Comparison of ENCODE assay signal across 29 mouse cellular contexts in the genomic region with DNA sequence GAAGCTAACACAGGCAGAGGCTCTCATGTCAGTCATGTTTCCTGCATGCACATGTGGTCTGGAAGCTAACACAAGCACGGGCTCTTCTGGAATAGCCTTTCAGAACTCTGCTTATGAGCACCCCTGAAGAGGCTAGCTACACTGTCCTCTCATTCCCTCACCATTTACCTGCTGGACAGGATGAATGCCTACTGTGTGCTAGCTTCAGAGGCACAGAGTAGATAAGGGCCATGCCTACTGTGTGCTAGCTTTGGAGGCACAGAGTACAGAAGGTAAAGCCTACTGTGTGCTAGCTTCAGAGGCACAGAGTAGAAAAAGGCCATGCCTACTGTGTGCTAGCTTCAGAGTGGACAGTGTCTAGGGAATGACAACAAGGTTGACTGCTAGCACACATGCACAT. TPM values are rescaled to one million over a fixed set of nuclear protein-coding genes. Genes with fewer than 3 reads are reported as not detected.
"Had no signal": no experiment of that assay in that cellular context is flagged by ENCODE, and none has a peak within 500 bp of the region (broad histone marks: within the 10 kb centered on the region; RNA-seq: fewer than 3 reads in every experiment).

No protein-coding gene starts in this region.

- ATAC-seq: hindbrain, embryonic 16.5 days; inflammation-experienced regulatory T-cells, adult 6 months; intestine, embryonic 15.5 days; liver, embryonic 12.5 days had no signal

- H3K9ac ChIP-seq: heart, embryonic 13.5 days; heart, embryonic 15.5 days; hindbrain, embryonic 12.5 days; hindbrain, embryonic 14.5 days; intestine, embryonic 15.5 days; limb, embryonic 13.5 days; limb, embryonic 15.5 days; liver, embryonic 12.5 days; liver, embryonic 14.5 days had no signal

- H3K36me3 ChIP-seq: heart, embryonic 13.5 days; heart, embryonic 15.5 days; hindbrain, embryonic 10.5 days; hindbrain, embryonic 12.5 days; intestine, embryonic 15.5 days; limb, embryonic 13.5 days; limb, embryonic 15.5 days; liver, embryonic 12.5 days had no signal

- DNase-seq: gastrocnemius, adult 2 months; gastrocnemius, postnatal 10 days; gastrocnemius, postnatal 25 days; heart, adult 18-20 months; heart, postnatal 14 days; heart, postnatal 4 days; layer of hippocampus, adult 9-11 months; layer of hippocampus, postnatal 36 days; left cerebral cortex, postnatal 4 days had no signal

- H3K27ac ChIP-seq: gastrocnemius, adult 2 months; heart, embryonic 13.5 days; heart, embryonic 15.5 days; hindbrain, embryonic 10.5 days; hindbrain, embryonic 12.5 days; hindbrain, embryonic 14.5 days; intestine, embryonic 15.5 days; kidney, postnatal 0 days; limb, embryonic 13.5 days; limb, embryonic 15.5 days; liver, embryonic 12.5 days; liver, embryonic 14.5 days had no signal

- H3K27me3 ChIP-seq: heart, embryonic 13.5 days; heart, embryonic 15.5 days; hindbrain, embryonic 12.5 days; intestine, embryonic 15.5 days; limb, embryonic 13.5 days; limb, embryonic 15.5 days; liver, embryonic 12.5 days had no signal

- H3K9me3 ChIP-seq: heart, embryonic 13.5 days; heart, embryonic 15.5 days; hindbrain, embryonic 10.5 days; hindbrain, embryonic 12.5 days; intestine, embryonic 15.5 days; limb, embryonic 13.5 days; limb, embryonic 15.5 days; liver, embryonic 12.5 days had no signal

- H3K4me2 ChIP-seq: heart, embryonic 11.5 days; heart, embryonic 13.5 days; heart, embryonic 15.5 days; hindbrain, embryonic 12.5 days; hindbrain, embryonic 14.5 days; intestine, embryonic 15.5 days; limb, embryonic 13.5 days; limb, embryonic 15.5 days; liver, embryonic 12.5 days had no signal

- H3K4me1 ChIP-seq: heart, embryonic 13.5 days; heart, embryonic 15.5 days; hindbrain, embryonic 12.5 days; intestine, embryonic 15.5 days; limb, embryonic 13.5 days; limb, embryonic 15.5 days; liver, embryonic 12.5 days had no signal

- H3K4me3 ChIP-seq: gastrocnemius, adult 2 months; heart, embryonic 13.5 days; heart, embryonic 15.5 days; hindbrain, embryonic 10.5 days; hindbrain, embryonic 12.5 days; intestine, embryonic 15.5 days; limb, embryonic 13.5 days; limb, embryonic 15.5 days; liver, embryonic 12.5 days had no signal

RNA-seq across cellular contexts. Expression of a gene that starts 7.8 kb away (rescaled TPM):
- total RNA-seq: gastrocnemius, adult 2 months; gastrocnemius, postnatal 10 days; gastrocnemius, postnatal 25 days; gastrocnemius, postnatal 4 days; heart, adult 18-20 months; heart, adult 8-10 months; heart, postnatal 14 days; heart, postnatal 4 days; liver, adult 2 months had no signal
- polyA plus RNA-seq: heart, embryonic 11.5 days; heart, embryonic 13.5 days; heart, embryonic 15.5 days; heart, postnatal 0 days; intestine, embryonic 15.5 days; large intestine, adult 2 months; limb, embryonic 15.5 days; liver, adult 2 months; liver, embryonic 12.5 days had no signal

RNA-seq across cellular contexts. Expression of a gene that starts 8.1 kb away (rescaled TPM):
- total RNA-seq: gastrocnemius, adult 2 months; gastrocnemius, postnatal 25 days; granulocyte monocyte progenitor cell, adult 5-6 weeks; heart, adult 18-20 months; heart, postnatal 14 days; liver, adult 2 months had no signal
- polyA plus RNA-seq: liver, adult 2 months had no signal
